Mouse (Mus musculus) myocyte (in vitro differentiated cells): ENCODE results near the gene Sptbn2.

ENCODE experiments used
- CEBPB ChIP-seq: IDR thresholded peaks from 2 replicates; pipeline ENCODE4 v1.6.1; 2011; ENCODE audit warnings: mild to moderate bottlenecking, moderate library complexity; ENCODE audit not compliant: poor library complexity, insufficient read depth, severe bottlenecking
- E2F4 ChIP-seq: IDR thresholded peaks from one replicate; pipeline ENCODE4 v1.6.1; 2011; ENCODE audit warnings: mild to moderate bottlenecking, control low read depth, moderate library complexity; ENCODE audit not compliant: insufficient read depth
- MAX ChIP-seq: IDR thresholded peaks from one replicate; pipeline ENCODE4 v1.6.1; 2011; ENCODE audit warnings: low read depth, mild to moderate bottlenecking, control low read depth
- POLR2A ChIP-seq: IDR thresholded peaks from one replicate; pipeline ENCODE4 v1.6.1; 2011; ENCODE audit warnings: low read depth, mild to moderate bottlenecking, control low read depth, moderate library complexity; ENCODE audit not compliant: insufficient read length
- REST ChIP-seq: IDR thresholded peaks from one replicate; pipeline ENCODE4 v1.6.1; 2011; ENCODE audit warnings: mild to moderate bottlenecking, control low read depth, moderate library complexity; ENCODE audit not compliant: insufficient read depth, insufficient read length
- TCF12 ChIP-seq: IDR thresholded peaks from one replicate; pipeline ENCODE4 v1.6.1; 2011; ENCODE audit warnings: mild to moderate bottlenecking, control low read depth; ENCODE audit not compliant: poor library complexity, insufficient read depth, severe bottlenecking

DNA sequence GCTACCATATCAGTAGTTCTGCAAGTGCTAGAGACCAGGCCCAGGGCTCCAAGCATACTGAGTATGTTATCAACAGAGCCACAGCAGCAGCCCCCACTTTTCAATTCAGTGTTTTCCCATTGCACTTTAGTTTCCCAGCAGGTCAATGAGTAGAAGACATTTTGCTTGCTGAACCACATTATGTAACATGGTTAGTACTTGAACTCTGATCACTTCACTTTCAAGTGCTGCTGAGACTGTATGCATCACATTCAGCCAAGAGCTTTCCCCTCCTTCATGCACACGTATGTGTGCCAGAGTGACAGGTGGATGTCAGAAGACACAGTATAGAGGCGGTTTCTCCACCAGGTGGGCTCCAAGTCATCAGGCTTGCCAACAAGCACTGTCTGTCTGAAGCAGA is 71.9 kb downstream of the Sptbn2 start:
- TF ChIP-seq MAX, result no peak
- no peak for TF ChIP-seq POLR2A
- no peak for TF ChIP-seq E2F4
- TF ChIP-seq REST, result no peak
- TF ChIP-seq TCF12, result no peak
- TF ChIP-seq CEBPB, result no peak
